Mouse (Mus musculus) midbrain, postnatal 0 days (tissue): ENCODE data around the gene Cts6. TPM values are rescaled to one million over a fixed set of nuclear protein-coding genes. Genes with fewer than 3 reads are reported as not detected.
"Not testable (repeated sequence)": the region's sequence is repeated elsewhere in the genome, so short reads cannot be mapped to it uniquely, and the experiment has no call there.

Experiments used
- ATAC-seq: fragments of 200-750 bp; cut with Nextera tagmentation; 2 replicates; pipeline ENCODE4 v1.8.0; 2017; ENCODE audit warnings: moderate number of reproducible peaks, mild to moderate bottlenecking, moderate TSS enrichment, moderate library complexity; ENCODE audit not compliant: low FRiP score
- DNase-seq: peaks from one replicate; pipeline ENCODE4 v3.0.0-alpha.2; 2015; ENCODE audit warnings: low spot score
- H3K27ac ChIP-seq: fragments of 300-500 bp; sonication (generic); 2 replicates; pipeline ENCODE4 v1.5.1; 2014; ENCODE audit warnings: low read depth, mild to moderate bottlenecking, low read length, mixed read lengths
- H3K27me3 ChIP-seq: fragments of 300-500 bp; sonication (generic); 2 replicates; pipeline ENCODE4 v1.6.1; 2014; ENCODE audit warnings: low read length, control low read depth, mixed read lengths; ENCODE audit not compliant: insufficient read depth
- H3K36me3 ChIP-seq: fragments of 300-500 bp; sonication (generic); 2 replicates; pipeline ENCODE4 v1.6.1; 2014; ENCODE audit warnings: low read length, control low read depth, mixed read lengths; ENCODE audit not compliant: insufficient read depth
- H3K4me1 ChIP-seq: fragments of 300-500 bp; sonication (generic); 2 replicates; pipeline ENCODE4 v1.6.1; 2014; ENCODE audit warnings: mild to moderate bottlenecking, control low read depth, antibody characterized with exemption, low read length, mixed read lengths; ENCODE audit not compliant: insufficient read depth
- H3K4me2 ChIP-seq: fragments of 300-500 bp; sonication (generic); 2 replicates; pipeline ENCODE4 v1.6.1; 2014; ENCODE audit warnings: low read depth, mild to moderate bottlenecking, low read length, mixed read lengths; ENCODE audit not compliant: poor library complexity, severe bottlenecking
- H3K4me3 ChIP-seq: fragments of 300-500 bp; sonication (generic); 2 replicates; pipeline ENCODE4 v1.5.1; 2014; ENCODE audit warnings: low read depth, mild to moderate bottlenecking, low read length, moderate library complexity
- H3K9ac ChIP-seq: fragments of 300-500 bp; sonication (generic); replicated peaks from 2 replicates; pipeline ENCODE4 v1.6.1; 2014; ENCODE audit warnings: mild to moderate bottlenecking, low read length, moderate library complexity, mixed read lengths; ENCODE audit not compliant: poor library complexity, severe bottlenecking
- H3K9me3 ChIP-seq: fragments of 300-500 bp; sonication (generic); 2 replicates; pipeline ENCODE4 v1.6.1; 2016; ENCODE audit warnings: low read length, control low read depth
- CTCF ChIP-seq: IDR thresholded peaks from 2 replicates; pipeline ENCODE4 v1.5.1; 2016; ENCODE audit warnings: antibody characterized with exemption, mild to moderate bottlenecking
- WGBS: fragments of 180-500 bp; shearing (Covaris S2); extraction: QIAGEN DNeasy Blood & Tissue Kit; methylation state at CpG from one replicate; pipeline ENCODE4 v1.1.7; 2014; 5-methylcytosine and 5-hydroxymethylcytosine counted together
- polyA plus RNA-seq: library from polyadenylated mRNA; unstranded; fragments of >200 nt; fragmentation: Nextera tagmentation; extraction: Ambion mirVana; gene quantifications from 2 replicates; pipeline ENCODE4 v1.2.1, GENCODE M21; 2015
- total RNA-seq: library from RNA; depleted of rRNA; stranded (reverse); fragments of >200 nt; gene quantifications from 2 replicates; pipeline ENCODE4 v1.2.3, GENCODE M21; 2014; rRNA removed

Cts6 gene
- total RNA-seq, result not detected in 2 replicates
- not detected in 2 replicates for polyA plus RNA-seq

DNA sequence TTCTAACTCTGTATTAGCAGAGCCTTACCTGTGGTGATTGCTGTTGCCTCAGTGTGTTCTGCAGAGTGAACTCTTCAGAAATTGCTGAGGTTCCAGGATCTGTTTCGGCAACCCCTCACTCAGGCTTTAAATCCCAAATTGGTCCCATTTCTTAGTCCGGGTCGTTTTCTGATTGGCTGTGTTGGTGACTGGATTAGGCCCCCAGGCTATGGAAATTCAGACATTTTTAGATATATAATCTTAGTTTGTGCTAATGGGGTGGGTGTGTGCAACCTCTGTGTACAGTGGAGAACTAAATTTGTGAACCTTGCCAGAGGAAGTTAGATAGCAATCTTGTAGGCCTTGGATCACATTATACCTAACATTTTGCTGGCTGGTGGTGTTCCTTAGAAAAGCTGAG, at the start of gene Cts6:
Gene Cts6, minus strand, starts transcription at position 101 of the 400 bp plus-strand sequence.
- no peak within 1 kb of the TSS for H3K4me2 ChIP-seq
- ATAC-seq (no peak), DNase-seq (no peak)
- H3K4me1 ChIP-seq, result no peaks in the 10 kb centered on the region
- H3K9ac ChIP-seq, result no peak within 1 kb of the TSS
- H3K27ac ChIP-seq, result no peak within 1 kb of the TSS
- no peaks in the 10 kb centered on the region for H3K36me3 ChIP-seq
- WGBS, result 82% methylated on average over 3 of the region's 3 CpGs
- H3K4me3 ChIP-seq, result no peak within 1 kb of the TSS
- no peak for TF ChIP-seq CTCF
- no peaks in the 10 kb centered on the region for H3K27me3 ChIP-seq
- H3K9me3 ChIP-seq, result peaks cover 51% of the 10 kb centered on the region

GRCm38 (mm10) chr13:61241076-61241947, 38.1 kb upstream of the Cts6 start:
- no peaks in the 10 kb centered on the region for H3K36me3 ChIP-seq
- no peak overlapping the region for H3K4me3 ChIP-seq
- H3K9me3 ChIP-seq, result peaks cover 18% of the 10 kb centered on the region; the same call in 1 of the 2 replicates
- DNase-seq (peak; percentile 15), ATAC-seq (no peak)
- no peak overlapping the region for H3K27ac ChIP-seq
- H3K4me2 ChIP-seq, result no peak overlapping the region
- H3K27me3 ChIP-seq, result no peaks in the 10 kb centered on the region
- TF ChIP-seq CTCF, result peak; percentile 60
- WGBS, result 66% methylated on average over 13 of the region's 13 CpGs
- no peaks in the 10 kb centered on the region for H3K4me1 ChIP-seq
- H3K9ac ChIP-seq, result no peak overlapping the region

DNA sequence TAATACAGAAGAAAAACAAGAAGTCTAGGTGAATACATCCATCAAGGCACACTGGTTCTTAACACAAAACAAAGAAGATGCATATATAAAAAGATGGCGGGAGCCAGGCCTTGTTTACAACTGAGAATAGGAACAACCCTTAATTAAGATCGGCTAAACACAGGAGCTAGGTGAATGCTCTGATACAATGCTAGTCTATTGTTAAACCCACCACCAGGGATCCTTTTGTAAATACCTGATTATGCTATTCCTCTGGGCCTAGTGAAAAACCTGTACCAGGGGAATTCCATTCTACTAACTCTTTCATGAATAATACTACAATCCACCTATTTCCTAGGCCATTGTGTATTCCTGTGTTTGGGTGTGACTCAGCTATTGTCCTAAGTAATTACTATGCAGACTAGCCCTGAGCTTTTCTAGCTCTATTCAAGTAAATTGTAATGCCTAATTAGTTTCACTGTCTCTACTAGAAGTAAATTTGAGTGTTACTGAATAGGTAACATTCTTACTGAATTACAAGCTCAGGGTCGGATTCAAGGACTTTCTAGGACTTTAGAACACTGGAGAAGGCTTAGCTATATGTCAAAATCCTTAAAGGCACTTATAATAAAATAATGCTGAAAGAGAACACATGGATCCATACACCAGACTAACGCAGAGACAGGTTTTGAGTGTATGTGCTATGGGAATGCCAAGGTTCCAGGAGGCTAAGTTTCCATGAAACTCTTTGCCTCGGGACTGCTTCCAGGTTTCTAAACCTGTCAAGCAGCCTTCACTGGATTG, 17.9 kb downstream of the Cts6 start:
- WGBS, result 76% methylated on average over 5 of the region's 5 CpGs
- H3K9me3 ChIP-seq, H3K36me3 ChIP-seq, ATAC-seq, H3K4me2 ChIP-seq, H3K27me3 ChIP-seq, DNase-seq, H3K4me3 ChIP-seq, H3K9ac ChIP-seq, H3K4me1 ChIP-seq, H3K27ac ChIP-seq: not testable (repeated sequence)

DNA sequence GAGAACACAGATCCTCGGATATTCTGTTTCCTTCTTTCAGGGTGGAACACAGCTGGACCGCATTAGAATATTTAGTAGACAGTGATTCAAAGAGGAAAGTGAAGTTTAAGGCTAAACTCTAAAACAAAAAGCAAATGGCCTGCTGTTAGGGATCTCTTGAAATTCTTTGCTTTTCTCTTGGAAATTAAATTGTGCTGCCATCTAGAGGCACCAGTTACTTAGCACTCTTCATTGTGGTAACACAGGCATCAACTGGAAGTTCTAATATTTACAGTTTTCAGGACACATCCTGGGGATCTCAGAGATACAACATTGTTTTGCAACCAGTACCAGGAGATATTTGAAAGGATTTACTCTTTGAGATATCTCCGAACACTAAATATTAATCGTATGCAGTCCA, 38.6 kb downstream of the Cts6 start:
- no peak overlapping the region for H3K27ac ChIP-seq
- WGBS, result 82% methylated on average over 4 of the region's 4 CpGs
- H3K27me3 ChIP-seq, result no peaks in the 10 kb centered on the region
- no peaks in the 10 kb centered on the region for H3K36me3 ChIP-seq
- no peak overlapping the region for H3K4me2 ChIP-seq
- no peak for ATAC-seq
- no peak overlapping the region for H3K4me3 ChIP-seq
- DNase-seq, result no peak
- H3K9ac ChIP-seq, result no peak overlapping the region
- no peak for TF ChIP-seq CTCF
- H3K4me1 ChIP-seq, result no peaks in the 10 kb centered on the region
- peaks cover 31% of the 10 kb centered on the region for H3K9me3 ChIP-seq

- no peak within 1 kb of the TSS for H3K9ac ChIP-seq
- no peak within 1 kb of the TSS for H3K4me3 ChIP-seq
- H3K27ac ChIP-seq, result no peak within 1 kb of the TSS
- WGBS, result 86% methylated on average over 1 of the region's 1 CpGs
- peaks cover 29% of the 10 kb centered on the region for H3K9me3 ChIP-seq
- ATAC-seq, result no peak
- H3K4me2 ChIP-seq, result no peak within 1 kb of the TSS
- no peak for DNase-seq
- H3K27me3 ChIP-seq, result no peaks in the 10 kb centered on the region
- H3K4me1 ChIP-seq, result no peaks in the 10 kb centered on the region
- no peak for TF ChIP-seq CTCF
- no peaks in the 10 kb centered on the region for H3K36me3 ChIP-seq
These were observed 39.1 kb downstream of the Cts6 start, which contains the start of gene Ctsr for GRCm38 (mm10) chr13:61164156-61164555. TSS of gene Ctsr (minus strand) at chr13:61164256.

Other genes with a start within 250 kb of the Cts6 start
- not detected in 2 replicates for gene Ctsj, start 197.5 kb downstream of the Cts6 start, total RNA-seq
- gene Ctsj, start 197.5 kb downstream of the Cts6 start, polyA plus RNA-seq, result not detected in 2 replicates
- not detected in 2 replicates for gene Ctsq, start 162.8 kb downstream of the Cts6 start, total RNA-seq
- gene Ctsq, start 162.8 kb downstream of the Cts6 start, polyA plus RNA-seq, result not detected in 2 replicates
- not detected in 2 replicates for gene Ctsr, start 39.2 kb downstream of the Cts6 start, total RNA-seq
- gene Ctsr, start 39.2 kb downstream of the Cts6 start, polyA plus RNA-seq, result not detected in 2 replicates
- not detected in 2 replicates for gene Cts8, start 51.9 kb upstream of the Cts6 start, total RNA-seq
- not detected in 2 replicates for gene Cts8, start 51.9 kb upstream of the Cts6 start, polyA plus RNA-seq
- not detected in 2 replicates for gene Gm49398, start 85.4 kb upstream of the Cts6 start, total RNA-seq
- not detected in 2 replicates for gene Gm49398, start 85.4 kb upstream of the Cts6 start, polyA plus RNA-seq
- gene Cts7, start 154.8 kb upstream of the Cts6 start, total RNA-seq, result not detected in 2 replicates
- not detected in 2 replicates for gene Cts7, start 154.8 kb upstream of the Cts6 start, polyA plus RNA-seq